Mouse (Mus musculus) thymus, adult 2 months (tissue): ENCODE results near the gene Peli1. TPM values are rescaled to one million over a fixed set of nuclear protein-coding genes. Genes with fewer than 3 reads are reported as not detected.
"Not testable (repeated sequence)": the region's sequence is repeated elsewhere in the genome, so short reads cannot be mapped to it uniquely, and the experiment has no call there.

Experiments used
- DNase-seq: peaks from one replicate; pipeline ENCODE4 v3.0.0; 2021
- H3K27ac ChIP-seq: fragments of 200-500 bp; 2 replicates; pipeline ENCODE4 v1.5.1; 2012; ENCODE audit warnings: low read length, control low read depth; ENCODE audit not compliant: control insufficient read depth, insufficient read depth
- H3K27me3 ChIP-seq: fragments of 200-500 bp; 2 replicates; pipeline ENCODE4 v1.6.1; 2012; ENCODE audit warnings: mild to moderate bottlenecking, low read length, moderate library complexity, mixed read lengths; ENCODE audit not compliant: control insufficient read depth, insufficient read depth
- H3K36me3 ChIP-seq: fragments of 200-500 bp; 2 replicates; pipeline ENCODE4 v1.6.1; 2012; ENCODE audit warnings: mild to moderate bottlenecking, low read length, moderate library complexity; ENCODE audit not compliant: control insufficient read depth, insufficient read depth
- H3K4me1 ChIP-seq: fragments of 200-500 bp; replicated peaks from 2 replicates; pipeline ENCODE4 v1.6.1; 2012; ENCODE audit warnings: low read length; ENCODE audit not compliant: control insufficient read depth, insufficient read depth
- H3K4me3 ChIP-seq: fragments of 200-500 bp; 2 replicates; pipeline ENCODE4 v1.5.1; 2012; ENCODE audit warnings: mild to moderate bottlenecking, low read length, control low read depth, moderate library complexity; ENCODE audit not compliant: control insufficient read depth, insufficient read depth
- CTCF ChIP-seq: fragments of 200-500 bp; IDR thresholded peaks from 2 replicates; pipeline ENCODE4 v1.5.1; 2012; ENCODE audit warnings: mild to moderate bottlenecking, control low read depth, low read length, moderate library complexity, borderline replicate concordance; ENCODE audit not compliant: control insufficient read depth, poor library complexity, insufficient read depth; ENCODE audit errors: extremely low read depth
- POLR2A ChIP-seq: fragments of 200-500 bp; IDR thresholded peaks from 2 replicates; pipeline ENCODE4 v1.6.1; 2012; ENCODE audit warnings: mild to moderate bottlenecking, low read length, control low read depth, moderate library complexity; ENCODE audit not compliant: control insufficient read depth, poor library complexity, insufficient read depth; ENCODE audit errors: extremely low read depth
- WGBS: fragments of 180-500 bp; shearing (Covaris S2); methylation state at CpG from one replicate; pipeline ENCODE4 v1.1.7; 2018; 5-methylcytosine and 5-hydroxymethylcytosine counted together
- polyA plus RNA-seq: library from polyadenylated mRNA; depleted of rRNA; stranded (reverse); fragments of >200 nt; gene quantifications from 2 replicates; pipeline ENCODE4 v1.2.3, GENCODE M21; 2012

Gene Peli1
- polyA plus RNA-seq, 1 experiment, result 53.4 TPM

DNA sequence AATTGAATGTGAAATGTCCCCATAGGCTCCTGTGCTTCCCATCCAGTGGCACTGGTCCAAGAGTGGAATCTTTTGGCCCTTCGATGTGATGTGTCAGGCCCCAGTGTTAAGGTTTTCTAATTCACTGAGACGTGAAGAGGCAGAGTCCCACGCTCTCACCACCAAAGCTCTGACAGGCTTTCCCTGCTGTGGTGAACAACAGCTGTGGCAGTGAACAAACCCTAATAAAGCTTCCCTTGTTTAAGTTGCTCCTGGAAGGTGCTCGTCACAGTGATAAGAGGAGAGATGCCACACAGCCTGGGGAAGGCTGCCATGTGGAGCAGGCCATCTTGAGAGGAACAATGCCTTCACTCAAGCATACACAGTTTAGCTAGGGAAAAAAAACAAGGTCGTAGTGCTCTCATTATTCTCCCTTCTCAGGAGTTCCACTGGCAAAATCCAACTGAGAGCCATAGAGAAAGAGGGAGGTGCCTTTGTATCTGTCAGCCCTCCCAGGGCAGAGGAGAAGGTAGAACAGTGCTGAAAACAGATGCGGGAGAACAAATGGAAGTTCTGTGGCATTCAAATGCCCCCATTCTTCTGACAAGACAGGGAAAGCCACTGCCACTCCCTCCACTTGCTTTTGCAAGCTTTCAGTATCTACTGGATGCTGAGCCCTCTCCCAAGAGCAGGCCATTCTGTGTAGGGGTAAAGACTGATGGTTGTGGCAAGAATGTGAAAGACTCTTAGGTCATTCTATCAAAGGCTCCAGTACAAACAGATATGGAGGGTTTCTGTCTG is 77.9 kb downstream of the Peli1 start:
- 93% methylated on average over 6 of the region's 6 CpGs for WGBS
- Histone ChIP-seq H3K4me3 (no peak overlapping the region), H3K36me3 (no peaks in the 10 kb centered on the region), H3K27ac (no peak overlapping the region), H3K27me3 (no peaks in the 10 kb centered on the region), H3K4me1 (peaks cover 30% of the 10 kb centered on the region)
- TF ChIP-seq CTCF, result no peak
- no peak for TF ChIP-seq POLR2A
- DNase-seq, result no peak

DNA sequence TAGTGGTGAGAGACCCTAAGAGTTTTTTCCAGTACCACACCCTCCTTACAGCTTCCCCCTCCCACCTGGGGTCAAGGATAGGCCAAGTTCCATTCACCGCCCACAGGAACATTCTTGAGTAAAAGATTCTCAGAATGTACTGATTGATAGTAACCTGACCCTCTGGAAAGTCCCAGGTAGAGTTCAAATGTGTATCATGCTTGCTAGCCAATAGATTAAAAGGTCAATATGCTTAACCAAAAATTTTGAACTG is 78.4 kb downstream of the Peli1 start:
- H3K4me1 ChIP-seq, result peaks cover 25% of the 10 kb centered on the region
- H3K4me3 ChIP-seq, H3K27me3 ChIP-seq, H3K36me3 ChIP-seq, DNase-seq, H3K27ac ChIP-seq: not testable (repeated sequence)
- 91% methylated on average over 1 of the region's 1 CpGs for WGBS

- peaks cover 26% of the 10 kb centered on the region for H3K4me1 ChIP-seq
- peak overlapping the region; percentile 39 for H3K27ac ChIP-seq
- WGBS, result 82% methylated on average over 3 of the region's 3 CpGs
Observed at GRCm38 (mm10) chr11:21172281-21172680, 81.2 kb downstream of the Peli1 start.

GRCm38 (mm10) chr11:21173926-21174325 is 82.8 kb downstream of the Peli1 start:
- DNase-seq, result peak; percentile 45
- Histone ChIP-seq H3K27ac (peak overlapping the region; percentile 87), H3K36me3 (no peaks in the 10 kb centered on the region), H3K4me3 (no peak overlapping the region; the same call in 1 of the 2 replicates), H3K4me1 (peaks cover 28% of the 10 kb centered on the region), H3K27me3 (no peaks in the 10 kb centered on the region)
- TF ChIP-seq POLR2A, result no peak
- no peak for TF ChIP-seq CTCF
- 44% methylated on average over 6 of the region's 6 CpGs for WGBS

More at GRCm38 (mm10) chr11:21172281-21172680, 81.2 kb downstream of the Peli1 start:
- no peaks in the 10 kb centered on the region for H3K36me3 ChIP-seq
- no peaks in the 10 kb centered on the region for H3K27me3 ChIP-seq
- no peak overlapping the region for H3K4me3 ChIP-seq
- TF ChIP-seq POLR2A (no peak), CTCF (no peak)
- no peak for DNase-seq

- TF ChIP-seq POLR2A (peak; percentile 92), CTCF (no peak)
- Histone ChIP-seq H3K27ac (peak overlapping the region; percentile 87), H3K4me3 (peak overlapping the region; percentile 44), H3K36me3 (no peaks in the 10 kb centered on the region), H3K27me3 (no peaks in the 10 kb centered on the region), H3K4me1 (peaks cover 31% of the 10 kb centered on the region)
- whole genome bisulfite sequencing, result 0% methylated on average over 5 of the region's 5 CpGs
- DNase-seq, result peak; percentile 88
Observed at GRCm38 (mm10) chr11:21174396-21174795, 83.3 kb downstream of the Peli1 start.

DNA sequence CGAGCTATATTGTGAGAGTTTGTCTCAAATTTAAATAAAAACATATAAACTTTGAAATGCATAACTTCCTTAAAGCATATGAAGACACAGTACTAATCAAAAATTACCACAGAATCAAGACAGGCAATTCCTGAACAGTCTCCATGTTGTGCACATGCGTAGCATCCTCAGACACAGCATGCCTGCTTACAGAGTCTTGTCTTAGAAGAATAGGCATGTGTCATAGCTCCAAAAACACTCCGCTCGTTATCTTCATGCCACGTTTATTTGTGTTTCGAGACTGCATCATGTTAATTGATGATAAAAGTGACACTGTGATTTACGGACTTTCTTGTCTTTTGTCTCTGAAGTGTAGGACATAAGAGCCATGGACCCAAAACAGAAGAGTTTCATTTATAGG is 84.0 kb downstream of the Peli1 start:
- Histone ChIP-seq H3K4me3 (no peak overlapping the region), H3K27ac (peak overlapping the region; percentile 12; the same call in 1 of the 2 replicates), H3K4me1 (peaks cover 35% of the 10 kb centered on the region), H3K27me3 (no peaks in the 10 kb centered on the region), H3K36me3 (no peaks in the 10 kb centered on the region)
- 69% methylated on average over 7 of the region's 7 CpGs for WGBS
- TF ChIP-seq POLR2A (no peak), CTCF (no peak)
- DNase-seq, result no peak

GRCm38 (mm10) chr11:21176491-21176890 is 85.4 kb downstream of the Peli1 start:
- Histone ChIP-seq H3K4me3 (no peak overlapping the region), H3K36me3 (no peaks in the 10 kb centered on the region), H3K27me3 (no peaks in the 10 kb centered on the region), H3K27ac (peak overlapping the region; percentile 43), H3K4me1 (peaks cover 41% of the 10 kb centered on the region)
- no peak for DNase-seq
- TF ChIP-seq CTCF (no peak), POLR2A (no peak)
